Mouse (Mus musculus): Measurements from ENCODE around the gene Dclre1b. TPM values are rescaled to one million over a fixed set of nuclear protein-coding genes. Genes with fewer than 3 reads are reported as not detected.

The Dclre1b gene
- polyA plus RNA-seq, 1 experiment from 2014 or later = 36.7 TPM

GRCm38 (mm10) chr3:103771531-103772130 is 37.6 kb downstream of the Dclre1b start:
- Histone ChIP-seq H3K36me3 (ENCODE audit: control insufficient read depth, insufficient read depth, low read length) (peaks cover 34% of the 10 kb centered on the region), H3K27ac (ENCODE audit: low read depth, low read length) (no peak overlapping the region; the same call in 1 of the 2 replicates), H3K4me2 (replicated peaks; ENCODE audit: low read depth, low read length) (no peak overlapping the region), H3K9ac (ENCODE audit: low read depth, low read length) (no peak overlapping the region), H3K9me3 (ENCODE audit: control insufficient read depth, low read length) (no peaks in the 10 kb centered on the region), H3K4me1 (ENCODE audit: control insufficient read depth, insufficient read depth, low read length) (0 out of 2 replicates have a peak, but pooled peaks cover 7% of the 10 kb centered on the region), H3K27me3 (ENCODE audit: control insufficient read depth, insufficient read depth, low read length) (no peaks in the 10 kb centered on the region), H3K4me3 (ENCODE audit: low read length) (no peak overlapping the region)
- no peak for ATAC-seq (ENCODE audit: low FRiP score, low TSS enrichment)
- WGBS = 63% methylated on average over 9 of the region's 9 CpGs

GRCm38 (mm10) chr3:103766789-103767188 is 42.5 kb downstream of the Dclre1b start:
- no peak overlapping the region for H3K4me3 ChIP-seq (ENCODE audit: low read length)
- H3K4me1 ChIP-seq (ENCODE audit: control insufficient read depth, insufficient read depth, low read length) = no peaks in the 10 kb centered on the region
- ATAC-seq (ENCODE audit: low FRiP score, low TSS enrichment) = no peak
- no peaks in the 10 kb centered on the region for H3K9me3 ChIP-seq (ENCODE audit: control insufficient read depth, low read length)
- 81% methylated on average over 3 of the region's 3 CpGs for WGBS
- no peak overlapping the region for H3K4me2 ChIP-seq (replicated peaks; ENCODE audit: low read depth, low read length)
- H3K9ac ChIP-seq (ENCODE audit: low read depth, low read length) = no peak overlapping the region
- H3K27me3 ChIP-seq (ENCODE audit: control insufficient read depth, insufficient read depth, low read length) = no peaks in the 10 kb centered on the region
- H3K36me3 ChIP-seq (ENCODE audit: control insufficient read depth, insufficient read depth, low read length) = peaks cover 47% of the 10 kb centered on the region
- no peak overlapping the region for H3K27ac ChIP-seq (ENCODE audit: low read depth, low read length)

- 76% methylated on average over 5 of the region's 5 CpGs for WGBS
- Histone ChIP-seq H3K27ac (ENCODE audit: low read depth, low read length) (no peak overlapping the region), H3K9ac (ENCODE audit: low read depth, low read length) (no peak overlapping the region), H3K4me1 (ENCODE audit: control insufficient read depth, insufficient read depth, low read length) (no peaks in the 10 kb centered on the region), H3K4me2 (replicated peaks; ENCODE audit: low read depth, low read length) (no peak overlapping the region), H3K27me3 (ENCODE audit: control insufficient read depth, insufficient read depth, low read length) (no peaks in the 10 kb centered on the region), H3K4me3 (ENCODE audit: low read length) (no peak overlapping the region), H3K36me3 (ENCODE audit: control insufficient read depth, insufficient read depth, low read length) (peaks cover 69% of the 10 kb centered on the region), H3K9me3 (ENCODE audit: control insufficient read depth, low read length) (no peaks in the 10 kb centered on the region)
- no peak for ATAC-seq (ENCODE audit: low FRiP score, low TSS enrichment)
Measured at GRCm38 (mm10) chr3:103759261-103759970, 49.8 kb downstream of the Dclre1b start.

GRCm38 (mm10) chr3:103758456-103758855 is 50.8 kb downstream of the Dclre1b start:
- Histone ChIP-seq H3K27ac (ENCODE audit: low read depth, low read length) (no peak overlapping the region), H3K36me3 (ENCODE audit: control insufficient read depth, insufficient read depth, low read length) (peaks cover 71% of the 10 kb centered on the region), H3K4me2 (replicated peaks; ENCODE audit: low read depth, low read length) (no peak overlapping the region), H3K9me3 (ENCODE audit: control insufficient read depth, low read length) (no peaks in the 10 kb centered on the region), H3K4me1 (ENCODE audit: control insufficient read depth, insufficient read depth, low read length) (no peaks in the 10 kb centered on the region), H3K4me3 (ENCODE audit: low read length) (no peak overlapping the region), H3K9ac (ENCODE audit: low read depth, low read length) (no peak overlapping the region), H3K27me3 (ENCODE audit: control insufficient read depth, insufficient read depth, low read length) (no peaks in the 10 kb centered on the region)
- no peak for ATAC-seq (ENCODE audit: low FRiP score, low TSS enrichment)
- 92% methylated on average over 7 of the region's 7 CpGs for WGBS

- Histone ChIP-seq H3K4me2 (replicated peaks; ENCODE audit: low read depth, low read length) (no peak overlapping the region), H3K4me1 (ENCODE audit: control insufficient read depth, insufficient read depth, low read length) (no peaks in the 10 kb centered on the region), H3K27ac (ENCODE audit: low read depth, low read length) (no peak overlapping the region), H3K36me3 (ENCODE audit: control insufficient read depth, insufficient read depth, low read length) (peaks cover 77% of the 10 kb centered on the region), H3K9me3 (ENCODE audit: control insufficient read depth, low read length) (no peaks in the 10 kb centered on the region), H3K9ac (ENCODE audit: low read depth, low read length) (no peak overlapping the region), H3K27me3 (ENCODE audit: control insufficient read depth, insufficient read depth, low read length) (no peaks in the 10 kb centered on the region), H3K4me3 (ENCODE audit: low read length) (no peak overlapping the region)
- no peak for ATAC-seq (ENCODE audit: low FRiP score, low TSS enrichment)
- 92% methylated on average over 2 of the region's 2 CpGs for WGBS
Measured at GRCm38 (mm10) chr3:103756920-103757319, 52.3 kb downstream of the Dclre1b start.

- WGBS = 86% methylated on average over 3 of the region's 3 CpGs
- no peak overlapping the region for H3K4me2 ChIP-seq (replicated peaks; ENCODE audit: low read depth, low read length)
- no peaks in the 10 kb centered on the region for H3K4me1 ChIP-seq (ENCODE audit: control insufficient read depth, insufficient read depth, low read length)
- H3K27ac ChIP-seq (ENCODE audit: low read depth, low read length) = no peak overlapping the region
- H3K9ac ChIP-seq (ENCODE audit: low read depth, low read length) = no peak overlapping the region
- no peaks in the 10 kb centered on the region for H3K27me3 ChIP-seq (ENCODE audit: control insufficient read depth, insufficient read depth, low read length)
- no peak for ATAC-seq (ENCODE audit: low FRiP score, low TSS enrichment)
- no peak overlapping the region for H3K4me3 ChIP-seq (ENCODE audit: low read length)
- H3K36me3 ChIP-seq (ENCODE audit: control insufficient read depth, insufficient read depth, low read length) = peaks cover 76% of the 10 kb centered on the region
- H3K9me3 ChIP-seq (ENCODE audit: control insufficient read depth, low read length) = no peaks in the 10 kb centered on the region
Measured at GRCm38 (mm10) chr3:103755351-103755750, 53.9 kb downstream of the Dclre1b start.

GRCm38 (mm10) chr3:103751558-103751957 is 57.7 kb downstream of the Dclre1b start:
- Histone ChIP-seq H3K36me3 (ENCODE audit: control insufficient read depth, insufficient read depth, low read length) (peaks cover 84% of the 10 kb centered on the region), H3K27ac (ENCODE audit: low read depth, low read length) (no peak overlapping the region), H3K9ac (ENCODE audit: low read depth, low read length) (no peak overlapping the region), H3K27me3 (ENCODE audit: control insufficient read depth, insufficient read depth, low read length) (no peaks in the 10 kb centered on the region), H3K4me3 (ENCODE audit: low read length) (no peak overlapping the region), H3K4me1 (ENCODE audit: control insufficient read depth, insufficient read depth, low read length) (no peaks in the 10 kb centered on the region), H3K9me3 (ENCODE audit: control insufficient read depth, low read length) (no peaks in the 10 kb centered on the region), H3K4me2 (replicated peaks; ENCODE audit: low read depth, low read length) (no peak overlapping the region)
- ATAC-seq (ENCODE audit: low FRiP score, low TSS enrichment) = no peak
- 86% methylated on average over 2 of the region's 2 CpGs for WGBS

Other genes with a start within 250 kb of the Dclre1b start
- 0.36 and 0.79 TPM in 2 replicates for gene Syt6, start 234.2 kb downstream of the Dclre1b start, polyA plus RNA-seq (2014; fragmentation: Nextera tagmentation; extraction: Ambion mirVana)
- 0.19 and 0.34 TPM in 2 replicates for gene Atg4a-ps, start 163.4 kb downstream of the Dclre1b start, polyA plus RNA-seq (2014; fragmentation: Nextera tagmentation; extraction: Ambion mirVana)
- gene Olfml3, start 71.4 kb downstream of the Dclre1b start, polyA plus RNA-seq (2014; fragmentation: Nextera tagmentation; extraction: Ambion mirVana) = 56.6 and 58.4 TPM in 2 replicates
- gene Gm10964, start 70.1 kb downstream of the Dclre1b start, polyA plus RNA-seq (2014; fragmentation: Nextera tagmentation; extraction: Ambion mirVana) = not detected in 2 replicates
- gene Hipk1, start 17.9 kb downstream of the Dclre1b start, polyA plus RNA-seq (2014; fragmentation: Nextera tagmentation; extraction: Ambion mirVana) = 16.1 and 19.0 TPM in 2 replicates
- 12.1 and 22.2 TPM in 2 replicates for gene Ap4b1, start 76 bp upstream of the Dclre1b start, polyA plus RNA-seq (2014; fragmentation: Nextera tagmentation; extraction: Ambion mirVana)
- gene Gm43064, start 129 bp upstream of the Dclre1b start, polyA plus RNA-seq (2014; fragmentation: Nextera tagmentation; extraction: Ambion mirVana) = 0.12 TPM in 1 of 2 replicates, not detected in the other
- gene Bcl2l15, start 23.2 kb upstream of the Dclre1b start, polyA plus RNA-seq (2014; fragmentation: Nextera tagmentation; extraction: Ambion mirVana) = not detected in 2 replicates
- gene Ptpn22, start 50.4 kb upstream of the Dclre1b start, polyA plus RNA-seq (2014; fragmentation: Nextera tagmentation; extraction: Ambion mirVana) = 0.26 and 0.92 TPM in 2 replicates
- gene Rsbn1, start 104.7 kb upstream of the Dclre1b start, polyA plus RNA-seq (2014; fragmentation: Nextera tagmentation; extraction: Ambion mirVana) = 13.2 and 13.3 TPM in 2 replicates
- 27.3 and 37.6 TPM in 2 replicates for gene Phtf1, start 158.7 kb upstream of the Dclre1b start, polyA plus RNA-seq (2014; fragmentation: Nextera tagmentation; extraction: Ambion mirVana)